In genomic region chr19:56037584-56037983, GRCm38 (mm10) we compare ENCODE assay signal across 12 mouse cellular contexts.
"Had no signal": no experiment of that assay in that cellular context is flagged by ENCODE, and none has a peak within 500 bp of the region (broad histone marks: within the 10 kb centered on the region; RNA-seq: fewer than 3 reads in every experiment).

No protein-coding gene starts in this region.

- H3K4me3 ChIP-seq: kidney, embryonic 15.5 days; left cerebral cortex, adult 2 months; liver, embryonic 13.5 days; midbrain, embryonic 12.5 days had no signal

- H3K4me2 ChIP-seq: kidney, embryonic 15.5 days; liver, embryonic 13.5 days; midbrain, embryonic 12.5 days had no signal

- H3K36me3 ChIP-seq: kidney, embryonic 15.5 days; liver, embryonic 13.5 days; midbrain, embryonic 12.5 days had no signal

- H3K27me3 ChIP-seq: kidney, embryonic 15.5 days; liver, embryonic 13.5 days had no signal

- H3K9me3 ChIP-seq: kidney, embryonic 15.5 days; liver, embryonic 13.5 days; midbrain, embryonic 12.5 days had no signal

- ATAC-seq: midbrain, embryonic 16.5 days had no signal

- H3K27ac ChIP-seq: kidney, embryonic 15.5 days; left cerebral cortex, adult 2 months; liver, embryonic 13.5 days; midbrain, embryonic 12.5 days had no signal

- H3K9ac ChIP-seq: kidney, embryonic 15.5 days; liver, embryonic 13.5 days; midbrain, embryonic 12.5 days had no signal

- DNase-seq: kidney, postnatal 10 days; layer of hippocampus, postnatal 36 days; liver, embryonic 13.5 days; lung, adult 2 months; lung, postnatal 14 days; lung, postnatal 4 days; thymus, adult 18-20 months; thymus, postnatal 36 days had no signal

- H3K4me1 ChIP-seq: liver, embryonic 13.5 days had no signal
